Mouse (Mus musculus) liver, adult 2 months (tissue): ENCODE data around the gene Uqcr11. TPM values are rescaled to one million over a fixed set of nuclear protein-coding genes. Genes with fewer than 3 reads are reported as not detected.
A peak's percentile ranks its signal among the peaks of the same experiment; 100 is the strongest.

Experiments used
- DNase-seq: peaks from one replicate; pipeline ENCODE4 v3.0.0-alpha.2; 2011; ENCODE audit warnings: low read depth, low spot score; ENCODE audit errors: extremely low read depth
- H3K27ac ChIP-seq: fragments of 200-500 bp; replicated peaks from 2 replicates; pipeline ENCODE4 v1.5.1; 2012; ENCODE audit warnings: low read depth, mild to moderate bottlenecking, control low read depth, inconsistent platforms, low read length; ENCODE audit not compliant: insufficient read depth
- H3K27me3 ChIP-seq: fragments of 200-500 bp; 2 replicates; pipeline ENCODE4 v1.6.1; 2012; ENCODE audit warnings: mild to moderate bottlenecking, moderate library complexity, low read length, inconsistent platforms; ENCODE audit not compliant: control insufficient read depth, insufficient read depth
- H3K36me3 ChIP-seq: fragments of 200-500 bp; 2 replicates; pipeline ENCODE4 v1.6.1; 2012; ENCODE audit warnings: low read length, inconsistent platforms; ENCODE audit not compliant: control insufficient read depth, insufficient read depth
- H3K4me1 ChIP-seq: fragments of 200-500 bp; 2 replicates; pipeline ENCODE4 v1.6.1; 2011; ENCODE audit warnings: low read length; ENCODE audit not compliant: control insufficient read depth, insufficient read depth
- H3K4me3 ChIP-seq: fragments of 200-500 bp; 2 replicates; pipeline ENCODE4 v1.5.1; 2011; ENCODE audit warnings: low read depth, mild to moderate bottlenecking, control low read depth, low read length, moderate library complexity; ENCODE audit not compliant: insufficient read depth
- H3K79me2 ChIP-seq: fragments of 200-500 bp; 2 replicates; pipeline ENCODE4 v1.6.1; 2012; ENCODE audit warnings: inconsistent platforms, mild to moderate bottlenecking, low read length, moderate library complexity; ENCODE audit not compliant: control insufficient read depth, insufficient read depth
- H3K9ac ChIP-seq: fragments of 200-500 bp; 2 replicates; pipeline ENCODE4 v1.6.1; 2012; ENCODE audit warnings: low read depth, mild to moderate bottlenecking, control low read depth, inconsistent platforms, low read length
- CTCF ChIP-seq: fragments of 200-500 bp; IDR thresholded peaks from 2 replicates; pipeline ENCODE4 v1.5.1; 2011; ENCODE audit warnings: low read depth, low read length, control low read depth
- POLR2A ChIP-seq: fragments of 200-500 bp; IDR thresholded peaks from 2 replicates; pipeline ENCODE4 v1.6.1; 2011; ENCODE audit warnings: low read length, control low read depth; ENCODE audit not compliant: insufficient read depth; ENCODE audit errors: extremely low read depth
- WGBS: fragments of 180-500 bp; shearing (Covaris S2); methylation state at CpG from one replicate; pipeline ENCODE4 v1.1.7; 2018; 5-methylcytosine and 5-hydroxymethylcytosine counted together
- polyA plus RNA-seq: library from polyadenylated mRNA; depleted of rRNA; stranded (reverse); fragments of >200 nt; gene quantifications from 2 replicates; pipeline ENCODE4 v1.2.3, GENCODE M21; 2012; rRNA removed
- total RNA-seq: library from RNA; depleted of rRNA; stranded (reverse); fragments of >200 nt; gene quantifications from 2 replicates; pipeline ENCODE4 v1.2.3, GENCODE M21; 2014; rRNA removed

Gene Uqcr11
- total RNA-seq (1,362 and 1,401 TPM in 2 replicates), polyA plus RNA-seq (2,210 and 2,521 TPM in 2 replicates)

- TF ChIP-seq POLR2A, result peak; percentile 55; the same call in 1 of the 2 replicates
- no peak for TF ChIP-seq CTCF
- Histone ChIP-seq H3K36me3 (peaks cover 10% of the 10 kb centered on the region; the same call in 1 of the 2 replicates), H3K9ac (peak within 1 kb of the TSS; percentile 90), H3K27me3 (no peaks in the 10 kb centered on the region), H3K4me1 (peaks cover 17% of the 10 kb centered on the region), H3K4me3 (peak within 1 kb of the TSS; percentile 86), H3K27ac (peak within 1 kb of the TSS; percentile 61), H3K79me2 (peaks cover 6% of the 10 kb centered on the region; the same call in 1 of the 2 replicates)
- peak; percentile 82 for DNase-seq
- under 1% methylated on average over 27 of the region's 27 CpGs for WGBS
Observed at GRCm38 (mm10) chr10:80406684-80407501, at the start of gene Uqcr11. Uqcr11 (minus strand) TSS chr10:80406830.

- TF ChIP-seq POLR2A (no peak), CTCF (no peak)
- DNase-seq, result no peak
- no peaks in the 10 kb centered on the region for H3K36me3 ChIP-seq
- no peak overlapping the region for H3K4me3 ChIP-seq
- H3K4me1 ChIP-seq, result no peaks in the 10 kb centered on the region
- 86% methylated on average over 5 of the region's 5 CpGs for WGBS
- no peak overlapping the region for H3K27ac ChIP-seq
- H3K79me2 ChIP-seq, result no peaks in the 10 kb centered on the region
- no peak overlapping the region for H3K9ac ChIP-seq
- H3K27me3 ChIP-seq, result no peaks in the 10 kb centered on the region
Observed at GRCm38 (mm10) chr10:80455697-80456096, 49.1 kb upstream of the Uqcr11 start.

GRCm38 (mm10) chr10:80454781-80455180 lies 48.2 kb upstream of the Uqcr11 start:
- 91% methylated on average over 5 of the region's 5 CpGs for WGBS
- no peak overlapping the region for H3K4me3 ChIP-seq
- H3K79me2 ChIP-seq, result no peaks in the 10 kb centered on the region
- H3K27ac ChIP-seq, result no peak overlapping the region
- no peak for DNase-seq
- H3K36me3 ChIP-seq, result no peaks in the 10 kb centered on the region
- no peaks in the 10 kb centered on the region for H3K27me3 ChIP-seq
- H3K9ac ChIP-seq, result no peak overlapping the region
- TF ChIP-seq CTCF (no peak), POLR2A (no peak)
- H3K4me1 ChIP-seq, result no peaks in the 10 kb centered on the region

GRCm38 (mm10) chr10:80453601-80454000 lies 47.0 kb upstream of the Uqcr11 start:
- no peak overlapping the region for H3K27ac ChIP-seq
- H3K36me3 ChIP-seq, result no peaks in the 10 kb centered on the region
- no peaks in the 10 kb centered on the region for H3K4me1 ChIP-seq
- H3K9ac ChIP-seq, result no peak overlapping the region
- no peaks in the 10 kb centered on the region for H3K27me3 ChIP-seq
- H3K79me2 ChIP-seq, result no peaks in the 10 kb centered on the region
- DNase-seq, result no peak
- no peak for TF ChIP-seq POLR2A
- no peak overlapping the region for H3K4me3 ChIP-seq
- WGBS, result 92% methylated on average over 10 of the region's 10 CpGs

- Histone ChIP-seq H3K36me3 (no peaks in the 10 kb centered on the region), H3K4me3 (no peak overlapping the region), H3K27me3 (no peaks in the 10 kb centered on the region), H3K9ac (no peak overlapping the region), H3K27ac (no peak overlapping the region), H3K79me2 (no peaks in the 10 kb centered on the region), H3K4me1 (peaks cover 2% of the 10 kb centered on the region; the same call in 1 of the 2 replicates)
- TF ChIP-seq CTCF, result no peak
- TF ChIP-seq POLR2A, result no peak
- no peak for DNase-seq
- whole genome bisulfite sequencing, result 28% methylated on average over 6 of the region's 6 CpGs
Observed at GRCm38 (mm10) chr10:80450599-80450998, 44.0 kb upstream of the Uqcr11 start.
